Mouse (Mus musculus) CH12.LX (cell line): Measurements from ENCODE around the gene Ran.
A peak's percentile ranks its signal among the peaks of the same experiment; 100 is the strongest.

ENCODE experiments used
- CTCF ChIP-seq, 2 experiments: IDR thresholded peaks in 1 of 2; conservative IDR thresholded peaks in 1 of 2; 2 replicates each; pipeline ENCODE4 v1.5.1; 2011 to 2012; ENCODE audit warnings: low read depth in 2 of 2, low read length in 2 of 2, improper control_type of control experiment in 1 of 2, inconsistent platforms in 1 of 2, mild to moderate bottlenecking in 1 of 2, moderate library complexity in 1 of 2
- EP300 ChIP-seq: IDR thresholded peaks from 2 replicates; pipeline ENCODE4 v1.6.1; 2011; ENCODE audit warnings: low read length, improper control_type of control experiment
- POLR2A ChIP-seq: IDR thresholded peaks from 2 replicates; pipeline ENCODE4 v1.6.1; 2011; ENCODE audit warnings: low read depth, mild to moderate bottlenecking, improper control_type of control experiment, low read length
- TCF12 ChIP-seq: IDR thresholded peaks from 2 replicates; pipeline ENCODE4 v1.6.1; 2014; ENCODE audit warnings: low read depth, mild to moderate bottlenecking, inconsistent platforms, low read length, improper control_type of control experiment
- ZC3H11A ChIP-seq: IDR thresholded peaks from 2 replicates; pipeline ENCODE4 v1.6.1; 2012; ENCODE audit warnings: low read depth, mild to moderate bottlenecking, inconsistent platforms, low read length, improper control_type of control experiment

DNA sequence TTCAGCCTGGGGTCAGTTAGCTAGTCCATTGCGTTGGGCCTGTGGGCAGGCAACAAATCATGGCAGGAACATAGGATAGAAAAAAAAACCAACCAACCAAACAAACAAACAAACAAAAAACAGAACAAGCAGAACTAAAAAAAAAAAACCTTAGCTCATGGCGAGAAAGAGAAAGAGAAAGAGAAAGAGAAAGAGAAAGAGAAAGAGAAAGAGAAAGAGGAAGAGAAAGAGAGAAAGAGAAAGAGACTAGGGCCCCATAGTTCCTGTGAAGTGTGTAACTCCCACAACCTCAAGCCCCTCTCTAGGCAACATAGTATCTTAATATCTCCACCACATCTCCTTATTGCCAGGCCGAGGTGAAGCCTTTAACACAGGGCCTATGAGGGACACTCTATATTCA, 3.5 kb upstream of the Ran start:
- no peak for TF ChIP-seq POLR2A
- no peak for TF ChIP-seq TCF12
- no peak for TF ChIP-seq CTCF (conservative IDR thresholded peaks at IDR 0.05 in 1 of 2, IDR thresholded peaks at IDR 0.05 in 1 of 2; ENCODE audit: low read depth in 2 of 2, low read length in 2 of 2)
- TF ChIP-seq EP300 = peak; percentile 59
- no peak for TF ChIP-seq ZC3H11A
